Mouse (Mus musculus): Measurements from ENCODE around the gene Acot8. TPM values are rescaled to one million over a fixed set of nuclear protein-coding genes. Genes with fewer than 3 reads are reported as not detected.
"Not testable (repeated sequence)": the region's sequence is repeated elsewhere in the genome, so short reads cannot be mapped to it uniquely, and the experiment has no call there.

Acot8 gene
- total RNA-seq, 2 experiments from 2014 or later, result 10.7 to 12.2 TPM

DNA sequence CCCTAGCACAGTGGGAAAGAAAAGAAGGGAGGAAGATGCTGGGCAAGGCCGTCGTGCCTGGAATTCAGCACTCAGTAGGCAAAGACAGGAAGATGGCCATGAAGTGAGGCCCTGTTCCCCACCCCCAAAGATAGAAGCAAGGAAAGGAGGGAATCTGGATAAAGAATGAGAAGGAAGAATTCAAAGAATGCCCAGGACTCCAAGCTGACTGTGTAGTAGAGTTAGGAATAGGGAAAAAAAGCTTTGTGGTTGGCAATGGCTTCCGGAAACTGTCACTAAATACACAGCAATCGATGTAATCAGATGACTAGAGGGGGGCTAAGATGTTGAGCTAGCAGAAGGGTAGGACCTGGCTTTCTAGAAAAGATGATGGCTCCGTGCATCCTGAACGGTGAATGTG lies 12.5 kb upstream of the Acot8 start:
- DNase-seq (ENCODE audit: low spot score), result no peak
- intact Hi-C loops (cut with DNase I), result no loop called here

- DNase-seq (ENCODE audit: low spot score), result no peak
- intact Hi-C loops (cut with DNase I), result no loop called here
Observed at GRCm38 (mm10) chr2:164815821-164816220, 11.1 kb upstream of the Acot8 start.

DNA sequence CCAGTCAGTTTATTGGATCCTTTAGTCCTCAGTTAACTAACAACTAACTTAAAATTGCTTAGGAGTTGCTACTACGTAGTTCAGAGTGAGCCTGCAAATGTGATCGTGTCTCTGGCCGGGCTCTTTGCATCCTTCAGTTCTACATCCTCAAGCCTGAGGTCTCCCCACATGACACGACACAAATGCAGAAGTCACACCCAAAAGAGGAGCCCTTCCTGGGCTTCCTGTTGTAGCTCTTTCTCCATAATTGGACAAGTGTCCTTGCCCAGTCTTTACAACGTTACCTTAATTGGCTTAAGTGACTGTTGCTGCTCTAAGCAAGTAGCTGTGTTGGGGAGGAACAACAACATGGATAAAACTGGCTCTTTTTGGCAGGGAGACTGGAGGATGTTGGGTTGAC lies 10.7 kb upstream of the Acot8 start:
- intact Hi-C loops (cut with DNase I), result no loop called here

GRCm38 (mm10) chr2:164813557-164813956 lies 8.9 kb upstream of the Acot8 start:
- intact Hi-C loops (cut with DNase I), result no loop called here
- no peak for DNase-seq (ENCODE audit: low spot score)

More for the DNA sequence above, 10.7 kb upstream of the Acot8 start:
- DNase-seq (ENCODE audit: low spot score), result no peak

DNA sequence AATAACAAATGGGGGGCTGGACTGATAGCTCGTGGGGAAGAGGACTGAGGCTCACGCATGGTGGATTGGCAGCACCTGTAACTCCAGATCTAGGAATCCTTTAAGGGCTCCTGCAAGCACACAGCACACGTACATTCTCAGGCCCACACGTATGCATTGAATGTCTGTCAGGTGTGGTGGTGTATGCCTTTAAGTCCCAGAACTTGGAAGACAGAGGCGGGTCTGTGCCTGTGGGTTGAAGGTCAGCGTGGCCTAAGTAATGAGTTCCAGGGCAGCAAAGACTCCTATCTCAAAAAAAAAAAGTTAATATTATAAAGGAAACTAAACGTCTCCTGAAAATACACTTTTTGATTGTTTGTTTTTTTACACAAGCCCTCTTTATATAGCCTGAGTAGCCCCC lies 1.9 kb upstream of the Acot8 start:
- no peak for DNase-seq (ENCODE audit: low spot score)
- intact Hi-C loops (cut with DNase I), result no loop called here

- intact Hi-C loops (cut with DNase I), result no loop called here
- no peak for DNase-seq (ENCODE audit: low spot score)
Observed at GRCm38 (mm10) chr2:164805332-164805718, 643 bp upstream of the Acot8 start.

- intact Hi-C loops (cut with DNase I), result loop anchor here (5.0 kb wide), 1 partner anchor 212 kb away; the partner anchor contains the start of gene Eppin
Observed at GRCm38 (mm10) chr2:164803921-164804313, 765 bp downstream of the Acot8 start.

DNA sequence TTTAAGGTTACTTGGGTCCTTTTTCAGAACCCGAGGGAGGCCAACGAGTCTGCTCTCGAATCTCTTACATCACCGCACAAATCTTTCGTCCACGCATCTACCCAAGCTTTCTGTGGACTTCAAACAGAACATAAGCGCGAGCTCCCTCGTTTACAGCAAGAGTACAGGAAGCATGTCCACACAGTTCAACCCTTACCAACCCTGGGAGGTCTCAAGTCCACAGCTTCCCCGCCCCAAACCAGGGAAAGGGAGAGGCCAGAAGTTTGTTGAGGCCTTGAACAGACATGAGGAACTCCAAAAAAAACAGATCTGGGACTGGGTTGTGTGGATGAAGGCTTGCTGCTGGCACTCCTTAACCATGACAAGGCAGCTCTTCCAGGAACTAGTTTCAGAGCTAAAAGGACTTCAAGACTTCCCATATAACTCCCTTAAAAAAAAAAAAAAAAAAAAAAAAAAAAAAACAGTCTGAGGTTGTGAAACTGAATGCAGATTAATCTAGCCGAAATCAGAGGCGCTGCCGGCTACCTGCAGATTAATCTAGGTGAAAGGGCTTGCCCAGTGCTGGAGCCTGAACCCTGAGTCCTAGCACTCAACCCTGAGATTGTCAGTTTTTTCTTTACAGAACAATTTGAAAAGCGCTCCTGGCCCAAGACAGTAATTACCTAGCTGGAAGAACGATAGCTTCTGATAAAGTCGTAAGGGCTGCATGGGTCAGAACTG lies 1.3 kb downstream of the Acot8 start:
- intact Hi-C loops (cut with DNase I), result loop anchor here (5.0 kb wide), 1 partner anchor 211 kb away; the partner anchor contains the start of gene Eppin
- no peak for DNase-seq (ENCODE audit: low spot score)

More at GRCm38 (mm10) chr2:164803921-164804313, 765 bp downstream of the Acot8 start:
- no peak for DNase-seq (ENCODE audit: low spot score)

DNA sequence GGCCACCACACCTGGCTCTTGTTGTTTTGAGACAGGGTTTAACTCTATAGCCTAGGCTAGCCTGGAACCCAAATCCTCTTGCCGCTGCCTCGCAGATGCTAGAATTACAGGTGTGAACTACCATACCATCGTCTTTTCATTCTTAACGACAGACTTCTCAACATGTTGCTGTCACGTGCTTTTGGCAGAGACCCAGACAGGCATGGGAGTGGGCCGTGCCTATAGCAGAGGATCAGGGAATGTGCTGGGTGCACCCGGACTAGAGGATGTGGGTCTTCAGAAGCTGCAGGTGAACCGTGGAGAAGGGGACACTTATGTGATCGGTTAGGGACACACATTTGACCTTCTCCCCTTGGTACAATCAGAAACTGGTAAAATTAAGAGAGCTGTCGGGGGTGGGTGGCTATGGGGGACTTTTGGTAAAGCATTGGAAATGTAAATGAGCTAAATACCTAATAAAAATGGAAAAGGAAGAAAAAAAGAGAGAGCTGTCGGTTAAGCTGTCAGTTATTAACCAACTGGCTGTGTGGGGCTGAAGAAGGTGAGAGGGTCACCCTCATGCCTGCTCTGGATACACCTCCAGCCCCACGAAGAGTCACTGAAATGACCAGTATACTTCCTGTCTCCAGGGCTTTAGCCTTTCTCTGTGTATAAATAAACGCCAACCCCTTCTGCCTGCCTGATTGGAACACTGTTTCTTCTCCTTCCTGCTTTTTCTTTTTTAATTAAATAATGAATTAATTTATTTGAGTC lies 4.3 kb downstream of the Acot8 start:
- DNase-seq (ENCODE audit: low spot score), result no peak
- intact Hi-C loops (cut with DNase I), result loop anchor here (5.0 kb wide), 1 partner anchor 208 kb away; the partner anchor contains the start of gene Eppin

DNA sequence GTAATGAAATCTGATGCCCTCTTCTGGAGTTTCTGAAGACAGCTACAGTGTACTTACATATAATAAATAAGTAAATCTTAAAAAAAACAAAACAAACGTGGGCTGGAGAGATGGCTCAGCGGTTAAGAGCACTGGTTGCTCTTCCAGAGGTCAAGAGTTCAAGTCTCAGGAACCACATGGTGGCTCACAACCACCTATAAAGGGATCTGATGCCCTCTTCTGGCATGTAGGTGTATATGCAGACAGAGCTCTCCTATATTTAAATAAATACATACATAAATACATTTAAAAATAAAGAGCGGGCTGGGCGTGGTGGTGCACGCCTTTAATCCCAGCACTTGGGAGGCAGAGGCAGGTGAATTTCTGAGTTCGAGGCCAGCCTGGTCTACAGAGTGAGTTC lies 6.1 kb downstream of the Acot8 start:
- DNase-seq (ENCODE audit: low spot score); intact Hi-C loops (cut with DNase I): not testable (repeated sequence)

DNA sequence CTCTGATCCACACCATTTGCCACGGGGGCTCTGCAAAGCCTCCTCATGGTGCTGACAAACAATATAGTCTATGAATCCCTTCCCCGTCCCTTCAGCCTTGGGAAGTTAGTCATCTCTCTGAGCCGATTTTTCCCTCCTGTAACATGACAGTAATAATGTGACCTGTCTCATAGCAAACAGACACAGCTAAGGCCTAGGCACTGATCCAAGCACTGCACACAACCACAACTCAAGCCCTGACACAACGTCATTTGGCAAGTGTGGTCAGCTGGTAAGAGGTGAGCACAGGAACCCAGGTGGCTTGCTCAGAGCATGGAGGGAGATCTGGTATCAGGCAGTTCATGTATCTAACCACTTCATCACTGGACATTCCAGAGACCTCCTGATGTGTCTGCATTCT lies 8.8 kb downstream of the Acot8 start:
- intact Hi-C loops (cut with DNase I), result no loop called here
- no peak for DNase-seq (ENCODE audit: low spot score)

DNA sequence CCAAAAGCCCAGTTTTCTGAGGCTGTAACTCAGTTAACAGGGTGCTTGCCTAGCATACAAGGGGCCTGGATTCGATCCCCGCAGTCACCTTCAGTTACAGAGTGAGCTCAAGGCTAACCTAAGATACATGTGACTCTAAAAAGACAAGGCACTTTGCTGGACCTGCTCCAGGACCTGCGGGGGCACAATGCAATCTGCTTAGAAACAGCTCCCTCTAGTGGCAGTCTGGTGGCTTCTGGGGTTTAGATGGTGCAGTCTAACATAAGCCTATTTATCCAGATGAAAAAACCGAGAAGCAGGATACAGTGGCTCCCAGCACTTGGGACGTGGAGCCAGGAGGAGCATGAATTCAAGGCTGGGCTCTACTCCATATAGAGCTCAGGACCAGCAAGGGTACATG lies 10.4 kb downstream of the Acot8 start:
- DNase-seq (ENCODE audit: low spot score), result peak; percentile 47
- intact Hi-C loops (cut with DNase I), result loop anchor here (5.0 kb wide), 1 partner anchor 117 kb away; no protein-coding TSS in a partner anchor

DNA sequence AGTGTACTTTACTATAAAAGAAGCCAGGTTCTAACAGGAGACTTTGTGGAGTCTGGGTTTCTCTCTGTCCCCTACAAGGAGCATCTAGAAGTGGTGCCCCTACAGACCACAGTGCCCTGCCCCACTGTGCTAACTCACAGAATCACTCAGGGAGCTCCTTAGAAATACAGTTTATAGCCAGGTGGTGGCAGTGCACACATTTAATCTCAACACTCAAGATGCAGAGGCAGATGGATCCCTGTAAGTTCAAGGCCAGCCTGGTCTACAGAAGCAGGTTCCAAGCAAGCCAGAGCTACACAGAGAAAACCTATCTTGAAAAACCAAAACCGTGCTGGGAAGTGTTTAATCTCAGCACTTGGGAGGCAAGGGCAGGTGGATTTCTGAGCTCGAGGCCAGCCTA lies 10.9 kb downstream of the Acot8 start:
- intact Hi-C loops (cut with DNase I), result loop anchor here (5.0 kb wide), 1 partner anchor 116 kb away; no protein-coding TSS in a partner anchor
- no peak for DNase-seq (ENCODE audit: low spot score)

DNA sequence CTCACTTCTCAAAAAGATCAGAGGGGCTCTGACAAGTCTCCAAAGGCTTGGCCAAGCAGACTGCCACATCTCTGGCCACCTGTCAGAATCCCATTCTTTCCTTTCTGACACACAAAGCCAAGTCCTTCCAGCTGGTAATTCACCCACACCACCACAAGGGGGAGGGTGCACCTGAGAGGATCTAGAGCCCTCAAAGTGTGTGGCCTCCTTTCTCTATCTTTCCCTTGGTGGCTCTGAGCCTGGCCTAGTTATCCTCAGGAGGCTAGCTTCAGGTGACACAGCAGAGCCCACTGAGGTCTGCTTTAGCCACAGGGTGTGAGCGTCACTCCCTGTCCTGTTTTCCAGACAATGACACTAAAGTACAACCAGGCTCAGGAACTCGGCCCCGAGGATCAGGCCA lies 11.4 kb downstream of the Acot8 start:
- no peak for DNase-seq (ENCODE audit: low spot score)
- intact Hi-C loops (cut with DNase I), result loop anchor here (5.0 kb wide), 1 partner anchor 116 kb away; no protein-coding TSS in a partner anchor

DNA sequence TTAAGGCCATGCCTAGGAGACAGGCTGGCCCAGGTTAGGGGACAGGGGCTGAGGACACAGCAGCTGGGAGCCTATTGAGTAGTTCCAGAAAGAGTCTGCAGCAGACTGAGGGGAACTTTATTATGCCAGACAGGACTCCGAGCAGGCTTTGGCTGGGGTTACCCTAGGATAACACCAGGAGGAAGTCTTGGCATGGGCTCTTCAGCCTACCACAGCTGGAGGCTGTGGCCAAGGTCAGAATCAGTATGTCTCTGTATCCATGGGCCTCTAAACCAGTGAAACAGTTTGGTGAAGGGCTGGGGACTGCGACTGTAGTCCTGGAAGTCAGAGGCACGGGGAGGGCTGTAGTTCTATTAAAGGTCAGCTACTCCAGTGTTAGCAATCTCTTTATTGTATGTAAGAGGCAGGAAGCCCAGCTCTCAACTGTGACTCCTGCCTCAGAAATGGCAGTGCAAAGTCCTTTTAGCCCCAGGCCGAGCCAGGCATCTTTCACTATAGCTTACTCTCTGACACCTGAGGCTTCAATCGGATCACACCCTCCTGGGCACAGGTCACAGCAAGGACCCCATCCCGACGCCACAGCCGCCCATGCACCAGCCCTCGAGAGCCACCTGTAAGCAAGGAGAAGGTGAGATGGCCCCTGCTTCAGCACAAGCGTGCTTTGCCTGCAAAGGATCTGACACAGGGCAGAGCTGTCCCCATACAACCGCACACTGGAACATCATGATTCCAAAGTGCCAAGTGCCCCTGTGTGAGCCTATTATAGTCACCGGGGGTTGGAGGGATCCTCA lies 12.1 kb downstream of the Acot8 start:
- no peak for DNase-seq (ENCODE audit: low spot score)
- intact Hi-C loops (cut with DNase I), result loop anchor here (5.0 kb wide), 1 partner anchor 115 kb away; no protein-coding TSS in a partner anchor

DNA sequence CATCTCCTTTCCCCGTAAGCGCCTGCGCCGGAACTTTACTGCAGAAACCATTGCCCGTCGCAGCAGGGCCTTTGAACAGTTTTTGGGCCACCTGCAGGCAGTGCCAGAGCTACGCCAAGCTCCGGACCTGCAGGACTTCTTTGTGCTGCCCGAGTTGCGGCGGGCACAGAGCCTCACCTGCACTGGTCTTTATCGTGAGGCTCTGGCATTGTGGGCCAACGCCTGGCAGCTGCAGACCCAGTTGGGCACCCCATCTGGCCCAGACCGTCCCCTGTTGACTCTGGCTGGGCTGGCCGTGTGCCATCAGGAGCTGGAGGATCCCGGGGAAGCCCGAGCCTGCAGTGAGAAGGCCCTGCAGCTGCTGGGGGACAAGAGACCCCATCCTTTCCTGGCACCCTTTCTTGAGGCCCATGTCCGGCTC lies 12.8 kb downstream of the Acot8 start:
- DNase-seq (ENCODE audit: low spot score), result no peak
- intact Hi-C loops (cut with DNase I), result loop anchor here (5.0 kb wide), 1 partner anchor 115 kb away; no protein-coding TSS in a partner anchor

DNA sequence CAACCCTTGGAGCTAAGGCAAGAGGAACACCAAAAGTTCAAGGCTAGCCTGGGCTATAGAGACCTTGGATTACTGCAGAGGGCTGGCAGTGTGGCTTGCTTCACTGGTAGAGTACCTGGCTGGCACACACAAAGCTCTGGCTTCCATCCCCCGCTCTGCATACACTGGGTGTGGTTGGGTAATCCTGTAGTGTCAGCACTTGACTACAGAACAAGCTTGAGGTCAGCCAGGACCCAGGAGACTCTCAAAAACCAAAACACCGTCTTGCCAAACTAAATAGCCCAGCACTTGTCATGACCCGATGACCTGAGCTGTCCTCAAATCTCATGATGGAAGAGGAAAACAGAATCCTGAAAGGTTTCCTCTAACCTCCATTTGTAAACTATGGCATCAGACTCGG lies 14.2 kb downstream of the Acot8 start:
- intact Hi-C loops (cut with DNase I), result loop anchor here (5.0 kb wide), 1 partner anchor 113 kb away; no protein-coding TSS in a partner anchor
- DNase-seq (ENCODE audit: low spot score), result no peak

GRCm38 (mm10) chr2:164788411-164788810 lies 16.3 kb downstream of the Acot8 start:
- DNase-seq (ENCODE audit: low spot score), result no peak
- intact Hi-C loops (cut with DNase I), result no loop called here

GRCm38 (mm10) chr2:164787779-164788178 lies 16.9 kb downstream of the Acot8 start:
- intact Hi-C loops (cut with DNase I), result no loop called here
- DNase-seq (ENCODE audit: low spot score), result no peak

DNA sequence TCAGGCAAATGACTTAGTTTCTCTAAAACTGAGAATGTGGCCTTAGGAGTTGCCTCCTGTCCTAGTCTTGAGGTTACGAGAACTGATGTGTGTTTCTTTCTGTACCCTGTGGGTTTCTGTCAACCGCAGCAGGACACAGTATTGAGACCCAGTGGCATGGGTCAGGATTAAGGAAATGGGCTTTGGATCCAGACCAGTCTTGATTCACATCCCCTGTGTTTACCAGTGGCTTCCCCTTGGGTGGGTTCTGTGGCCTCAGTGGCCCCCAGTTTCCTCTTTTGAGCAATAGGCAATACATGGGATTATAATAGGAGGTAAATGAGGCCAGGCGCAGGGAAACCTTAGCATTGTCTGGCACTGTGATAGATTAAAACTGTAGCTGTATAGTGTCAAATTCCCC lies 17.6 kb downstream of the Acot8 start:
- no peak for DNase-seq (ENCODE audit: low spot score)
- intact Hi-C loops (cut with DNase I), result no loop called here

All from heart, postnatal 25 days (tissue).